8 mouse cellular contexts compared by ENCODE assay signal in genomic region chr17:25867836-25868600, GRCm38 (mm10). TPM values are rescaled to one million over a fixed set of nuclear protein-coding genes. Genes with fewer than 3 reads are reported as not detected.
A peak's percentile ranks its signal among the peaks of the same experiment; 100 is the strongest.
DNase-seq lines count a peak whose midpoint lies in the region; ATAC-seq and TF ChIP-seq lines count a peak whose summit lies in the region.

No protein-coding gene starts in this region.

- H3K27me3 ChIP-seq in C2C12 (ENCODE audit: control insufficient read depth, insufficient read depth, insufficient read length) = no peaks in the 10 kb centered on the region
- H3K27me3 ChIP-seq in embryonic facial prominence, embryonic 15.5 days = no peaks in the 10 kb centered on the region
- no peaks in the 10 kb centered on the region for H3K27me3 ChIP-seq in heart, embryonic 15.5 days
- no peaks in the 10 kb centered on the region for H3K27me3 ChIP-seq in splenic B cell, adult 2 months (ENCODE audit: control insufficient read depth, insufficient read depth, low read length, poor library complexity, severe bottlenecking)

- H3ac ChIP-seq in C2C12 (ENCODE audit: control insufficient read depth, insufficient read length, low read depth) = peak overlapping the region; percentile 75

- peak; percentile 8; the same call in 1 of the 2 replicates for ATAC-seq in embryonic facial prominence, embryonic 15.5 days (ENCODE audit: insufficient number of reproducible peaks, low FRiP score, low TSS enrichment, low read depth)
- ATAC-seq in heart, embryonic 15.5 days (replicated peaks; ENCODE audit: insufficient number of reproducible peaks, insufficient read depth, low FRiP score, low read depth) = peak; percentile 58

- H3K79me2 ChIP-seq in C2C12 (ENCODE audit: control insufficient read depth, insufficient read depth) = peaks cover 9% of the 10 kb centered on the region
- H3K79me2 ChIP-seq in macrophage (ENCODE audit: inconsistent target) = no peaks in the 10 kb centered on the region; the same call in 1 of the 2 replicates

- no peaks in the 10 kb centered on the region for H3K79me3 ChIP-seq in C2C12 (ENCODE audit: low read depth)

- H3K27ac ChIP-seq in embryonic facial prominence, embryonic 15.5 days (replicated peaks) = peak overlapping the region; percentile 59
- H3K27ac ChIP-seq in heart, embryonic 15.5 days = peak overlapping the region; percentile 98
- 0 out of 2 replicates have a peak overlapping the region, but pooled peaks have one; percentile 19 for H3K27ac ChIP-seq in macrophage

- peaks cover 15% of the 10 kb centered on the region for H3K4me1 ChIP-seq in embryonic facial prominence, embryonic 15.5 days
- peaks cover 30% of the 10 kb centered on the region for H3K4me1 ChIP-seq in heart, embryonic 15.5 days (replicated peaks)

- H3K4me2 ChIP-seq in embryonic facial prominence, embryonic 15.5 days (replicated peaks) = peak overlapping the region; percentile 99
- peak overlapping the region; percentile 96 for H3K4me2 ChIP-seq in heart, embryonic 15.5 days

- DNase-seq in adrenal gland, adult 8-10 months = peak; percentile 91
- DNase-seq in kidney, postnatal 14 days = peak; percentile 80
- DNase-seq in splenic B cell, adult 2 months (ENCODE audit: low read depth, low spot score) = peak; percentile 20
- no peak for DNase-seq in left cerebral cortex, adult 9 months (ENCODE audit: low spot score in 2 of 2)

- under 1% methylated on average over 42 of the region's 42 CpGs for WGBS in embryonic facial prominence, embryonic 15.5 days
- WGBS in heart, embryonic 15.5 days = under 1% methylated on average over 42 of the region's 42 CpGs
- WGBS in macrophage (ENCODE audit: missing documents) = under 1% methylated on average over 41 of the region's 42 CpGs

- peak overlapping the region; percentile 45 for H3K4me3 ChIP-seq in C2C12 (ENCODE audit: insufficient read depth, poor library complexity, severe bottlenecking)
- H3K4me3 ChIP-seq in embryonic facial prominence, embryonic 15.5 days (replicated peaks) = peak overlapping the region; percentile 71
- peak overlapping the region; percentile 97 for H3K4me3 ChIP-seq in heart, embryonic 15.5 days
- H3K4me3 ChIP-seq in macrophage (ENCODE audit: inconsistent target) = peak overlapping the region; percentile 40

- no peak for TF ChIP-seq CTCF in C2C12 (IDR thresholded peaks at IDR 0.05; ENCODE audit: control insufficient read depth, insufficient read depth, insufficient read length)

- peak overlapping the region; percentile 63 for H3K9ac ChIP-seq in embryonic facial prominence, embryonic 15.5 days
- H3K9ac ChIP-seq in heart, embryonic 15.5 days = peak overlapping the region; percentile 91

- no peaks in the 10 kb centered on the region for H3K36me3 ChIP-seq in C2C12 (ENCODE audit: control insufficient read depth, insufficient read depth)
- H3K36me3 ChIP-seq in embryonic facial prominence, embryonic 15.5 days = no peaks in the 10 kb centered on the region
- H3K36me3 ChIP-seq in heart, embryonic 15.5 days = peaks cover 15% of the 10 kb centered on the region; the same call in 1 of the 2 replicates
- no peaks in the 10 kb centered on the region for H3K36me3 ChIP-seq in macrophage (ENCODE audit: inconsistent target)
- H3K36me3 ChIP-seq in splenic B cell, adult 2 months (ENCODE audit: control insufficient read depth, insufficient read depth, low read length, poor library complexity, severe bottlenecking) = no peaks in the 10 kb centered on the region; the same call in 1 of the 2 replicates

- H3K9me3 ChIP-seq in embryonic facial prominence, embryonic 15.5 days (replicated peaks) = no peaks in the 10 kb centered on the region
- no peaks in the 10 kb centered on the region for H3K9me3 ChIP-seq in heart, embryonic 15.5 days (replicated peaks)

TF ChIP-seq in C2C12, 6 proteins besides CTCF, POLR2A, EP300 and RAD21:
- no peak for TF ChIP-seq USF1 (IDR thresholded peaks at IDR 0.05; ENCODE audit: low read depth)
- TF ChIP-seq MAX (IDR thresholded peaks at IDR 0.05) = peak; percentile 33
- TF ChIP-seq CEBPB (IDR thresholded peaks at IDR 0.05; ENCODE audit: low read depth) = no peak
- TF ChIP-seq FOSL1 (IDR thresholded peaks at IDR 0.05; ENCODE audit: insufficient read depth, low read length, poor library complexity, severe bottlenecking) = no peak

RNA-seq across cellular contexts. Expression of gene Mcrip2, which starts 0.5 kb away (rescaled TPM):
- polyA plus RNA-seq in C2C12 (2012; fragmentation: generic; extraction: Trizol) (36.3 TPM), macrophage (2018) (5.6 to 15.2 TPM (median 7.1 TPM) in 3 replicates)
- total RNA-seq in adrenal gland, adult 8-10 months (2022) = 100 to 1,000 TPM; 264 to 492 (median 338) TPM
- polyA plus RNA-seq in embryonic facial prominence, embryonic 15.5 days (2015; fragmentation: Nextera tagmentation; extraction: Ambion mirVana) = 13.4 and 15.7 TPM in 2 replicates
- 176 and 203 TPM in 2 replicates for polyA plus RNA-seq in heart, embryonic 15.5 days (2015; fragmentation: Nextera tagmentation; extraction: Ambion mirVana)
- 1 to 10 TPM in 12 of 26 experiments, not detected in 14; 1.5 to 9.1 (median 3.0) TPM for total RNA-seq in macrophage (2018; cell fraction: chromatin; rRNA removed)
- 10 to 100 TPM in 7 of 26 experiments, 1 to 10 TPM in 19; 4.8 to 12.5 (median 8.4) TPM for total RNA-seq in macrophage (2018; cell fraction: cytosol; rRNA removed)
- total RNA-seq in macrophage (2018; cell fraction: nucleus; rRNA removed) = 1 to 10 TPM in 22 of 26 experiments, under 1 TPM in 1, not detected in 3; 0.84 to 9.2 (median 2.3) TPM

RNA-seq across cellular contexts. Expression of gene Wdr90, which starts 6.7 kb away (rescaled TPM):
- polyA plus RNA-seq in C2C12 (2012; fragmentation: generic; extraction: Trizol) (16.7 TPM), macrophage (2018) (1.5 to 2.9 TPM (median 2.5 TPM) in 3 replicates)
- total RNA-seq in adrenal gland, adult 8-10 months (2022) = 10 to 100 TPM; 14.7 to 41.8 (median 22.9) TPM
- 21.5 and 32.1 TPM in 2 replicates for polyA plus RNA-seq in embryonic facial prominence, embryonic 15.5 days (2015; fragmentation: Nextera tagmentation; extraction: Ambion mirVana)
- 12.1 and 18.5 TPM in 2 replicates for polyA plus RNA-seq in heart, embryonic 15.5 days (2015; fragmentation: Nextera tagmentation; extraction: Ambion mirVana)
- 10 to 100 TPM in 24 of 26 experiments, 1 to 10 TPM in 2; 6.3 to 54.1 (median 25.6) TPM for total RNA-seq in macrophage (2018; cell fraction: chromatin; rRNA removed)
- total RNA-seq in macrophage (2018; cell fraction: cytosol; rRNA removed) = 1 to 10 TPM in 18 of 26 experiments, under 1 TPM in 8; 0.58 to 3.5 (median 1.5) TPM
- total RNA-seq in macrophage (2018; cell fraction: nucleus; rRNA removed) = 10 to 100 TPM in 11 of 26 experiments, 1 to 10 TPM in 15; 1.6 to 33.6 (median 8.0) TPM

RNA-seq across cellular contexts. Expression of gene Mettl26, which starts 6.9 kb away (rescaled TPM):
- polyA plus RNA-seq in C2C12 (2012; fragmentation: generic; extraction: Trizol) (25.0 TPM), macrophage (2018) (3.3 to 5.5 TPM (median 5.2 TPM) in 3 replicates)
- 100 to 1,000 TPM; 113 to 215 (median 150) TPM for total RNA-seq in adrenal gland, adult 8-10 months (2022)
- 49.6 and 51.8 TPM in 2 replicates for polyA plus RNA-seq in embryonic facial prominence, embryonic 15.5 days (2015; fragmentation: Nextera tagmentation; extraction: Ambion mirVana)
- 29.3 and 35.1 TPM in 2 replicates for polyA plus RNA-seq in heart, embryonic 15.5 days (2015; fragmentation: Nextera tagmentation; extraction: Ambion mirVana)
- total RNA-seq in macrophage (2018; cell fraction: chromatin; rRNA removed) = 1 to 10 TPM in 19 of 26 experiments, not detected in 7; 1.1 to 7.9 (median 3.4) TPM
- total RNA-seq in macrophage (2018; cell fraction: cytosol; rRNA removed) = 1 to 10 TPM; 2.7 to 6.3 (median 4.3) TPM
- 1 to 10 TPM in 25 of 26 experiments, under 1 TPM in 1; 0.69 to 9.3 (median 2.3) TPM for total RNA-seq in macrophage (2018; cell fraction: nucleus; rRNA removed)

RNA-seq across cellular contexts. Expression of gene Wfikkn1, which starts 12.6 kb away (rescaled TPM):
- polyA plus RNA-seq in C2C12 (2012; fragmentation: generic; extraction: Trizol) (0.34 TPM), macrophage (2018) (0.13 to 0.32 TPM (median 0.20 TPM) in 3 replicates)
- 1 to 10 TPM; 1.6 to 2.9 (median 2.0) TPM for total RNA-seq in adrenal gland, adult 8-10 months (2022)
- polyA plus RNA-seq in embryonic facial prominence, embryonic 15.5 days (2015; fragmentation: Nextera tagmentation; extraction: Ambion mirVana) = 0.62 and 0.83 TPM in 2 replicates
- polyA plus RNA-seq in heart, embryonic 15.5 days (2015; fragmentation: Nextera tagmentation; extraction: Ambion mirVana) = 0.24 and 0.28 TPM in 2 replicates
- total RNA-seq in macrophage (2018; cell fraction: chromatin; rRNA removed) = 10 to 100 TPM in 5 of 26 experiments, 1 to 10 TPM in 14, under 1 TPM in 6, not detected in 1; 0.44 to 13.6 (median 3.1) TPM
- total RNA-seq in macrophage (2018; cell fraction: cytosol; rRNA removed) = under 1 TPM in 18 of 26 experiments, not detected in 8; 0.03 to 0.83 (median 0.18) TPM
- total RNA-seq in macrophage (2018; cell fraction: nucleus; rRNA removed) = 10 to 100 TPM in 2 of 26 experiments, 1 to 10 TPM in 15, under 1 TPM in 6, not detected in 3; 0.24 to 12.0 (median 2.4) TPM

RNA-seq across cellular contexts. Expression of gene Rhot2, which starts 23.4 kb away (rescaled TPM):
- polyA plus RNA-seq in C2C12 (2012; fragmentation: generic; extraction: Trizol) (33.9 TPM), macrophage (2018) (20.6 to 24.8 TPM (median 22.4 TPM) in 3 replicates)
- total RNA-seq in adrenal gland, adult 8-10 months (2022) = 100 to 1,000 TPM in 3 of 4 experiments, 10 to 100 TPM in 1; 89.3 to 155 (median 139) TPM
- polyA plus RNA-seq in embryonic facial prominence, embryonic 15.5 days (2015; fragmentation: Nextera tagmentation; extraction: Ambion mirVana) = 24.5 and 25.8 TPM in 2 replicates
- polyA plus RNA-seq in heart, embryonic 15.5 days (2015; fragmentation: Nextera tagmentation; extraction: Ambion mirVana) = 24.2 and 26.1 TPM in 2 replicates
- 100 to 1,000 TPM in 9 of 26 experiments, 10 to 100 TPM in 17; 24.0 to 173 (median 88.4) TPM for total RNA-seq in macrophage (2018; cell fraction: chromatin; rRNA removed)
- 10 to 100 TPM; 15.1 to 29.3 (median 23.7) TPM for total RNA-seq in macrophage (2018; cell fraction: cytosol; rRNA removed)
- 10 to 100 TPM; 17.7 to 98.0 (median 46.0) TPM for total RNA-seq in macrophage (2018; cell fraction: nucleus; rRNA removed)

Comparison
In these comparisons a context has a peak if more than half of its experiments do, and no peak if none do; other contexts are left out.
1. H3K4me3 ChIP-seq: peak in every context shown above with its lines; median percentile 97 in heart, embryonic 15.5 days; 71 in embryonic facial prominence, embryonic 15.5 days; 45 in C2C12; 40 in macrophage.
2. DNase-seq: peak in adrenal gland, adult 8-10 months (single experiment), kidney, postnatal 14 days (single experiment) and splenic B cell, adult 2 months (single experiment); none in left cerebral cortex, adult 9 months (0 of 2).
3. H3K27ac ChIP-seq: peak in every context shown above with its lines; median percentile 98 in heart, embryonic 15.5 days; 59 in embryonic facial prominence, embryonic 15.5 days; 19 in macrophage.